Mouse (Mus musculus): ENCODE measurements at regions not wholly inside any gene's neighbourhood (a gene's known extent, or its start where the extent isn't known, plus 50 kb on each side); places are given as distances from the start of the nearest gene placed in this dataset.

DNA sequence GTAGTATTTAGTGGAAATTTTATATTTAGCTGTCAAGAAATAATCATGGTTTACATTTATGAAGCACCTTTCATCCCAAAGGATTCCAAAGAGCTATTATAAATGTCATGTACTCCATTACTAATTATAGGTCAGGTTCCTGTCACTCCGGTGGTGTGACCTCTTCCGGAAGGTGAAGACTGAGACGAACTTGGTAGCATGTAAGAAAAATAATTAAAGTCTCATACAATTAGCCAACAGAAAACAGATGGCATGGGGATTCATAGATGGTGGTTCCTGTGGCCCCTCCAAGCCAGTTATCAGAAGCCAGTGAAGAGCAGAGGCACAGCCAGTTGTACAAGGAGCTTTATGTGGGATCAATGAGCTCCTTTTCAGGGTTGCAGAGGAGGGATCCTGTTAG, 238.6 kb upstream of the 4930412O13Rik start:
- TF ChIP-seq CTCF (IDR thresholded peaks at IDR 0.05; ENCODE audit: control insufficient read depth, insufficient read depth, insufficient read length) (no peak), MYOG (IDR thresholded peaks at IDR 0.05; ENCODE audit: control insufficient read depth, extremely low read depth, insufficient read length) (no peak), USF1 (IDR thresholded peaks at IDR 0.05; ENCODE audit: low read depth) (no peak), CEBPB (IDR thresholded peaks at IDR 0.05; ENCODE audit: low read depth) (no peak), MAX (IDR thresholded peaks at IDR 0.05) (no peak)

All from C2C12 (cell line).